Mouse (Mus musculus): ENCODE results near the gene Plxnc1.

DNA sequence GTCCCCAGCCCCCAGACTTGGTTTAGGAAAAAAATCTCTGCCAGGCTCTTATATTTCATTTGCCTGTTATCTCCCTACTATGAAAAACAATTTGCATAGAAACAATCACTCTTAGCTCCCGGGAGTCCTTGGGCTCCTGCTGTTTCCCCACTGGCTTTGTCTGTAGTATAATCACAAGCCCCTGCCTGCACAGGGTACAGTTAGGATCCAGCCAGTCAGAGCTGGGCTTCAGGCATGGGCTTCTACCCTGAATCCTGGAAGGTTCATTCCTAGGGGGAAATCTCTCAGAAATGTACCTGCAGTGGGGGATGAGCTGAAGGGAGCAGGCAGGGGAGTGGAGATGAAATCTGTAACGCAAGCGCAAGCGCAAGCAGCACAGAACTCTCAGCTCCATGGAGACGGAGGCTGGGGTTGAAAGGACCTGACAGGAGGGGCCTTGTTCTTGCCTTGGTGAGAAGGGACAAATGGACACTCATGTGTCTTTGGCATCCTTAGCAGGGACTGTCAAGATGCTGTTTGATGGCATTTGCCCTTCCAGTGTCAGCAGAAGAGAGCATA lies 33.7 kb upstream of the Plxnc1 start:
- TF ChIP-seq CTCF (IDR thresholded peaks at IDR 0.05; ENCODE audit: control insufficient read depth, insufficient read depth, insufficient read length): no peak
- TF ChIP-seq CEBPB (IDR thresholded peaks at IDR 0.05; ENCODE audit: low read depth): no peak
- TF ChIP-seq MYOG (IDR thresholded peaks at IDR 0.05; ENCODE audit: control insufficient read depth, extremely low read depth, insufficient read length): no peak
- no peak for TF ChIP-seq USF1 (IDR thresholded peaks at IDR 0.05; ENCODE audit: low read depth)
- no peak for TF ChIP-seq MYOD1 (IDR thresholded peaks at IDR 0.05; ENCODE audit: control insufficient read depth, insufficient read length, low read depth)
- TF ChIP-seq MAX (IDR thresholded peaks at IDR 0.05): no peak

All from C2C12 (cell line).